Mouse (Mus musculus) ES-E14 (cell line): Measurements from ENCODE around the gene Zfp593. TPM values are rescaled to one million over a fixed set of nuclear protein-coding genes. Genes with fewer than 3 reads are reported as not detected.

ENCODE experiments used
- DNase-seq: peaks from one replicate; pipeline ENCODE4 v3.0.0-alpha.2; 2013; ENCODE audit warnings: low read depth, low spot score
- H3K27ac ChIP-seq: 2 replicates; pipeline ENCODE4 v1.5.1; 2012; ENCODE audit warnings: low read depth, mild to moderate bottlenecking, low read length, moderate library complexity, mixed read lengths; ENCODE audit not compliant: poor library complexity, insufficient read depth, severe bottlenecking
- H3K36me3 ChIP-seq: 2 replicates; pipeline ENCODE4 v1.6.1; 2012; ENCODE audit warnings: mild to moderate bottlenecking, low read length, moderate library complexity, mixed read lengths; ENCODE audit not compliant: control insufficient read depth, poor library complexity, insufficient read depth, severe bottlenecking
- H3K4me1 ChIP-seq, 2 experiments: fragments of 150-350 bp in 1 of 2; sonication (generic) in 1 of 2; 2 replicates each; pipeline ENCODE4 v1.6.1; 2012; ENCODE audit warnings: low read length in 2 of 2, mild to moderate bottlenecking in 1 of 2, mixed read lengths in 1 of 2; ENCODE audit not compliant: control insufficient read depth in 2 of 2, insufficient read depth in 2 of 2, poor library complexity in 1 of 2
- H3K4me3 ChIP-seq, 2 experiments: fragments of 150-350 bp in 1 of 2; sonication (generic) in 1 of 2; 2 replicates each; pipeline ENCODE4 v1.5.1; 2012; ENCODE audit warnings: low read length in 2 of 2, low read depth in 1 of 2, mild to moderate bottlenecking in 1 of 2, mixed read lengths in 1 of 2; ENCODE audit not compliant: insufficient read depth in 1 of 2, poor library complexity in 1 of 2, severe bottlenecking in 1 of 2
- H3K9ac ChIP-seq: 2 replicates; pipeline ENCODE4 v1.6.1; 2012; ENCODE audit warnings: low read depth, mild to moderate bottlenecking, low read length, mixed read lengths; ENCODE audit not compliant: poor library complexity, insufficient read depth, severe bottlenecking
- H3K9me3 ChIP-seq: fragments of 150-350 bp; sonication (generic); 2 replicates; pipeline ENCODE4 v1.6.1; 2012; ENCODE audit warnings: low read depth, mild to moderate bottlenecking, low read length; ENCODE audit not compliant: control insufficient read depth, insufficient read depth
- MAFK ChIP-seq: IDR thresholded peaks from 2 replicates; pipeline ENCODE4 v1.6.1; 2014; ENCODE audit warnings: mild to moderate bottlenecking, low read depth, low read length, inconsistent platforms; ENCODE audit not compliant: insufficient read depth
- ZNF384 ChIP-seq: IDR thresholded peaks from 2 replicates; pipeline ENCODE4 v1.6.1; 2012; ENCODE audit warnings: low read depth, low read length, inconsistent platforms
- in situ Hi-C, 2 experiments: fragments of 600-800 bp; cut with MboI; formaldehyde crosslinking; loops; one replicate each; pipeline ENCODE4 v1.15.1; 2025; ENCODE audit warnings: low sequenced_read_pairs in 2 of 2, inconsistent platforms in 1 of 2; ENCODE audit not compliant: unreplicated experiment in 2 of 2
- total RNA-seq: library from RNA; depleted of rRNA; stranded (reverse); fragments of 300-350 nt; gene quantifications from 2 replicates; pipeline ENCODE4 v1.2.3, GENCODE M21; 2012; rRNA removed

Zfp593 gene
- total RNA-seq, 1 experiment = 25.2 TPM

- Histone ChIP-seq H3K4me1 (0 out of 4 replicates have a peak, but pooled peaks cover 0 to 1% of the 10 kb centered on the region in 2 experiments), H3K36me3 (no peaks in the 10 kb centered on the region), H3K9me3 (no peaks in the 10 kb centered on the region), H3K9ac (no peak overlapping the region), H3K4me3 (no peak overlapping the region), H3K27ac (no peak overlapping the region)
- DNase-seq = peak; percentile 47
- in situ Hi-C loops = no loop called here
- no peak for TF ChIP-seq MAFK
- TF ChIP-seq ZNF384 = 0 out of 2 replicates have a peak, but pooled peaks have one; percentile 28
Observed at GRCm38 (mm10) chr4:134199371-134199770, 46.0 kb downstream of the Zfp593 start.

Other genes starting within 250 kb of the Zfp593 start
- 20.9 and 24.6 TPM in 2 replicates for gene Dhdds, start 244.7 kb downstream of the Zfp593 start, total RNA-seq
- gene Lin28a, start 226.8 kb downstream of the Zfp593 start, total RNA-seq = 84.7 and 134 TPM in 2 replicates
- gene Zfp683, start 191.8 kb downstream of the Zfp593 start, total RNA-seq = not detected in 2 replicates
- 12.6 and 30.9 TPM in 2 replicates for gene Crybg2, start 184.8 kb downstream of the Zfp593 start, total RNA-seq
- 1.5 and 13.0 TPM in 2 replicates for gene Cd52, start 150.5 kb downstream of the Zfp593 start, total RNA-seq
- gene Ubxn11, start 143.0 kb downstream of the Zfp593 start, total RNA-seq = 12.4 and 23.3 TPM in 2 replicates
- 87.2 and 96.5 TPM in 2 replicates for gene Sh3bgrl3, start 116.8 kb downstream of the Zfp593 start, total RNA-seq
- gene Cep85, start 58.5 kb downstream of the Zfp593 start, total RNA-seq = 53.5 and 67.5 TPM in 2 replicates
- gene Gm7534, start 42.6 kb downstream of the Zfp593 start, total RNA-seq = not detected in 2 replicates
- 0.32 TPM in 1 of 2 replicates, not detected in the other for gene Catsper4, start 18.2 kb downstream of the Zfp593 start, total RNA-seq
- 1.7 and 2.7 TPM in 2 replicates for gene Cnksr1, start 7.2 kb downstream of the Zfp593 start, total RNA-seq
- gene E130218I03Rik, start 1.9 kb downstream of the Zfp593 start, total RNA-seq = 1.3 and 1.6 TPM in 2 replicates
- not detected in 2 replicates for gene Gm30191, start 1.3 kb upstream of the Zfp593 start, total RNA-seq
- 1.6 and 2.2 TPM in 2 replicates for gene Grrp1, start 8.5 kb upstream of the Zfp593 start, total RNA-seq
- 12.6 and 13.2 TPM in 2 replicates for gene Pdik1l, start 42.3 kb upstream of the Zfp593 start, total RNA-seq
- gene Trim63, start 69.5 kb upstream of the Zfp593 start, total RNA-seq = 3.5 and 4.3 TPM in 2 replicates
- 23.5 and 24.3 TPM in 2 replicates for gene Slc30a2, start 97.6 kb upstream of the Zfp593 start, total RNA-seq
- 4.2 and 7.3 TPM in 2 replicates for gene Extl1, start 138.3 kb upstream of the Zfp593 start, total RNA-seq
- gene Pafah2, start 150.7 kb upstream of the Zfp593 start, total RNA-seq = 15.8 and 18.4 TPM in 2 replicates
- gene Stmn1, start 222.7 kb upstream of the Zfp593 start, total RNA-seq = 322 and 361 TPM in 2 replicates